Mouse (Mus musculus): ENCODE results near the gene Enah.

The Enah gene

DNA sequence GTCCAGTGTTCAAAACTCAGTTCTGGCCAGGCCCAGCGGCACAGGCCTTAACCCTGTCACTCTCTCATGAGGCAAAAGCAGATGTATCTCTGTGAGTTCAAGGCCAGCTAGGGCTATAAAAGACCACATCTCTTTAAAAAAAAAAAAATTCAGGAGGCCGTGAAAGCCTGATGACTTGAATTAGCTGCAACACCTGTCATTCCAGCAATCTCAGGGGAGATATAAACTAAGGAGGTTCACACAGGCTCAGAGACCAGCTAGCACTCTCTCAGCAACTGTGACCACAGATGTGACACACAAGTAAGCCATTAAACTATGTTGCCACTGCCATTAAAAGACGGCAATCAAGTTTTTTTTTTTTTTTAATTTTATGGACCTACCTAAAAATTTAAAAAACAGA, 56.0 kb downstream of the Enah start:
- in situ Hi-C loops (cut with MboI, MseI), result no loop called here

DNA sequence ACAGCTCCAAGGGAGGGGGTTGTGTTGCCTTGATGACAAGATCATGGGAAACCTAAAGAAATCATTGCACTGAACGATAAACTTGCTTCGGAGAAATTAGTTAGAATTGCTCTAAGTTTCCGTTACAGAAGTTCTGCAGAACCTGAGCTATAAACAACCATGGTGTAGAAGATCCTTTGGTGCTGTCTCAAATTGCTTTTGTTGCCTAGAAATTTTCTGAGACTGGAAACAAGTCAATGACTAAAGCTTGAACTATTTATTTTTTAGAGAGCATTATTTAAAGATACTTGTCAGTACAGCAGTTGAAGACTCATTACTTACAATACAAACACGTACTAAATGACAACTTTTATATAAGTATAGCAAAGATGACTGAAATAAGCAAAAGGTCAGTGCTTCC, 56.4 kb downstream of the Enah start:
- in situ Hi-C loops (cut with MboI, MseI), result no loop called here

DNA sequence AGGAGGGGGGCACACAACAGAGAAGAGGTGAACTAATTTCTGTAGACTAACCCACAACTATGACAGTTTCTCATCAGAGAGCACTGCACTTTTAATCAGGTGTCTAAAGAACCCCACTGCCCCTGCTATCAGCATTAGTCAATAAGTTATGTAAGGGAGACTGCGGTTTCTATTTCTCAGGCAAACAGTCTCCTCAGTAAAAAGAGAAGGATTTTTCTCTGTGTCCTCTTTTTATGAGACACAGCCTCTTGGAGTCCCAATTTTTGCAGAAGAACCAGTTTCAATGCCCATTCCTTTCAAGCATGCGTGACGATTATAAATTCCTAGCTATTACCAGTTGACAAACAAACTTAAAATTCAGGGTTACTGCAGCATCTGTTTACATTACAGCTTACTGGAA, 59.4 kb downstream of the Enah start:
- in situ Hi-C loops (cut with MboI, MseI), result no loop called here

DNA sequence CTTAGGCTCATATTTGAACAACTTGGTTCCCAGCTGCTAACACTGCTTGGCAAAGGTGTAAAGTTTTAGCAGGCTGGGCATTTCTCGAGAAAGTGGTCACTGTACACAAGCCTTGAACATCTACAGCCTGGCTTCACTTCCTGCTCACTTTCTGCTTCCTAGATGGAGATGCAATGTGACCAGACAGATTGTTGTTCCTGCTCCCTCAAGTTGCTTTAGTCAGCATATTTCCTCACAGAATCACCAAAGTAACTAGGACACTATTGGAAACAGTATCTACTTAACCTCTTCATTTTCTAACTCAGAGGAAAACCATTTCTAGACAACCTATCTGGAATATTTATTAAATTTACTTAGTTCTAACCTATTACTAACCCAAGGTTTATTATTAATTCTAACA, 61.4 kb downstream of the Enah start:
- in situ Hi-C loops (cut with MboI, MseI), result no loop called here

DNA sequence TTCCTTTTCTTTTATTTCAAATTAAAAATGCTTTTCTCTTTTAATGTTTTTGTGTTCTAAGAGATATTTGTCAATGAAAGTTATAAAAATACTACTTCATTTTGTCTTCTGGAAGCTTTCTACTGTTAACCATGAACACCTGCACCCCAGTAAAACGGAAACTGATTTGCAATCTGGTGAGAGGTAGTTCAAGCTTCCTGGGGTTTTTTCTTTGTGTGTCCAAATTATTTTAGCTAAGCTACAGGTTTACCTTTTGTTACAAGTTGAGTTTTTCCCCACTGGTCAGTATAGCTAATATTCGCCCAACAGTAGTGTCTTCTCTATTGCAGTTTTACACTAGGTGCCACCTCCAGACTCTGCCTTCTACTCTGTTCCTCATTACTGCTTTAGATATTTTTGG, 62.1 kb downstream of the Enah start:
- in situ Hi-C loops (cut with MboI, MseI), result no loop called here

DNA sequence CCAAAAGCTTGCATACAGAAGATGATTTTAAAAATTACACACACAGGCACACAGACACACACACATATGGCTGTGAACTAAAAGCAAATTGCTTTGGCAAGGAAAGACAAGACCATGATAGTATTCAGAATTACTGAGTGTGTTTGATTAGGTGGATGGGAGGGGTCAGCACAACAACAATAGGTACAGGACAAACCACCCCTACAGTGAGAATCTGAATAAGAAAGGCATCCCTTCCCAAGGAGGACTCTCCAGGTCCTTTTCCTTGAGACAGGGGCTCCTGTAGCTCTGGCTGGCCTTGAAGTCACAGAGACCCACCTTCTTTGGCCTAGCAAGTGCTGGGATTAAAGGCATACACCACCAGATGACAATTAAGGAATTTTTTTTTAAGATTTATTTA, 66.2 kb downstream of the Enah start:
- in situ Hi-C loops (cut with MboI, MseI), result no loop called here

DNA sequence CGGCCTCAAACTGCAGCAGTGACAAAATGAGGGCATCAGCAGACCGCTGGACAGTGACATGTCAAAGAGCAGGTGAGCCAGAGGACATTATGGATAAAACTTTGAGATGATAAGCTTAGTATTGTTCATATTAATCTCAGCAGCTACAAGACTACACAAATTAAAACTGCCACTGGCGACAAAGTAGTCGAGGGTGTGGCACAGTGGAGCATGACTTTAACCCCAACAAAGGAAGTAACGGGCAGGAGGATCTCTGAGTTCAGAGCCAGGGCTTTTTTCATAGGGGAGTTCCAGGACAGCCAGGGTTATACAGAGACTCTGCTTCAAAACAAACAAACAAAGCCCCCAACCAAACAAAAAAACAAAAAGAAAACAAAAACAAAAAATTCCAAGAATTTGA, 68.5 kb downstream of the Enah start:
- in situ Hi-C loops (cut with MboI, MseI), result no loop called here

DNA sequence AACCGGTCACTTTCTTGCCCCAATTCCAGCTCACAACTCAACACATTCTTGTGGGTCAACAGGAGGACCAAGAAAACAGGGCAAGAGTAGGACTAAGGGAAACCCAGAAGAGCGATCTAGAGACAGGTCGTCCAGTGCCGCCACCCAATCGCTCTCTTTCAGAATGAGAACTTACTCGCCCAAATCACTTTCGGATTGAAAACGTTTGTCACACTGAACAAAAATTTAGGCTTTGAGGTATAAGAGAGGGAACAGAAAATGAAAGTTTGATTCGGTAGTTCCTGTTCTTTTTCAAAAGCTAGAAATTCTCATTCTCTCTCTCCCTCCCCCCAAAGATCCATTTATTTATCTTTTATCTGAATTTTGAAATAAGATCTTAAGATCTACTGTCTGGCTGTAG, 69.1 kb downstream of the Enah start:
- in situ Hi-C loops (cut with MboI, MseI), result no loop called here

DNA sequence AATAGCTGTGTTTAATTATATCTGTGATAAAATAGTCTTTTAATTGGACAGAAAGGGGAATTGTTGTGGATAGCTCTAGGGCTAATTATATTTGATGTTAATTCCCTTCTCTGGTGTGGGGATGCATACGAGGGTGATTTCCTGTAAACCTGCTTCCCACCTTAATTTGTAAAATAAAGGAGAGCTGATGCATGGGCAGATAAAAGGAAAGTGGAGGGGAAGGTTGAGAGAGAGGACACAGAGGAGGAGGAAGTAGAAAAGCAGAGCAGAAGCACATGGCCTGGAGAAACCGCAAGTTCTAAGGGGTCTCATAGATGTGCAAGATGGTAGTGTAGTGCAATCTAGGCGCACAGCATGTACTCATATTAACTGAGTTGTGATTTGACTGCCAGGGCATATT, 71.6 kb downstream of the Enah start:
- in situ Hi-C loops (cut with MboI, MseI), result loop anchor here in 1 of 2 experiments (10.0 kb wide), 1 partner anchor 1883 kb away; no protein-coding TSS in a partner anchor

DNA sequence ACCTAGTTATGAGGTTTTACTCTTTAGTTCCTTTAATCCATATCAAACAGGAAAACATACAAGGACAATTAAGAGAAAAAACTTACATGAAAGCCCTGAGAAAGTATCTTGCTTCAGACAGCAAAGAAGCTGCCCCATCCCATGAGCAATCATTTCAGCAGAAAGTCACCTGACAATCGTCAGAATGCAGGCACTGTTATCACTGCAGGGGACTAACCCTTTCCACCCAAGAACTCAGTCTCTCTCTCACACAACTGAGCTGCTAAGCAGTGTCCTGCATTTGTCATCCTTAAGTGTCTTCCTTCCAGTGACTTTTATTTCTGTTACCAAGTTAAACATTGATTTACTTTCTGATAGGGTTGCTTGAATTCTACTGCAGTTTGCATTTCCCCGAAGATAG, 82.7 kb downstream of the Enah start:
- in situ Hi-C loops (cut with MboI, MseI), result no loop called here

DNA sequence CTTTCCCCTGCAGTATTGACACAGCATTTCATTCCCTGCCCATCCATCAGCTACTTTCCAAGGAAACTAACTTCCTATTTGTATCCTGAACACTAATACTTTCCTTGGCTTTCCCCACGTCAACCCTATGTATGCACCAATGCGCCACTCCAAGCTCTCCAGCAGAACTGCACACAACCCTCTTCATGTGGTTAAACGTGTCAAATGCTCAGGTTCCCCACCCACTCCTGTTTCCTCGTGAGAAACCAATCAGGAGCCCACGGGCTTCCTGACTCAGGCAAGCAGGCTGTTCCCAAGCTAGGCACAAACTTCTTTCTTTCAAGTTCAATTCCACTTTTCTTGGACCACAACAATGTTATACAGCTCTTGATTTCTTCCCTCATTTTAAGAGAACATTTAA, 91.4 kb downstream of the Enah start:
- in situ Hi-C loops (cut with MboI, MseI), result no loop called here

DNA sequence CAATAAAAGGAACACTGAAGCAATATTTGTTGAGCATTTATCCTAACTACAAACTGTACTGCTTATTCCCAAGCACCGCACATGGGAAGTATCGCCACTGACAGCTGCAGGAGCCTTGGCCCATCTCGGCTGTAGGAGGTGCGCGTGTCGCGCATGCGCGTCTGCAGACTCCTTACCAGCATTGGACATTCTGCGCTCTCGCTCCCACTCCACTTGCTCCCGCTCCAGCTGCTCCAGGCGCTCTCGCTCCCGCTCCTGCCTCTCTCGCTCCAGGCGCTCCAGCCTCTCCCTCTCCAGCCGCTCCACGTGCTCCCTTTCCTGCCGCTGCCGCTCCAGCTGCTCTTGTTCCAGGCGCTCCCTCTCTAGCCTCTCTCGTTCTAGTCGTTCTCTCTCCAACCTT, 96.4 kb downstream of the Enah start:
- in situ Hi-C loops (cut with MboI, MseI), result no loop called here

DNA sequence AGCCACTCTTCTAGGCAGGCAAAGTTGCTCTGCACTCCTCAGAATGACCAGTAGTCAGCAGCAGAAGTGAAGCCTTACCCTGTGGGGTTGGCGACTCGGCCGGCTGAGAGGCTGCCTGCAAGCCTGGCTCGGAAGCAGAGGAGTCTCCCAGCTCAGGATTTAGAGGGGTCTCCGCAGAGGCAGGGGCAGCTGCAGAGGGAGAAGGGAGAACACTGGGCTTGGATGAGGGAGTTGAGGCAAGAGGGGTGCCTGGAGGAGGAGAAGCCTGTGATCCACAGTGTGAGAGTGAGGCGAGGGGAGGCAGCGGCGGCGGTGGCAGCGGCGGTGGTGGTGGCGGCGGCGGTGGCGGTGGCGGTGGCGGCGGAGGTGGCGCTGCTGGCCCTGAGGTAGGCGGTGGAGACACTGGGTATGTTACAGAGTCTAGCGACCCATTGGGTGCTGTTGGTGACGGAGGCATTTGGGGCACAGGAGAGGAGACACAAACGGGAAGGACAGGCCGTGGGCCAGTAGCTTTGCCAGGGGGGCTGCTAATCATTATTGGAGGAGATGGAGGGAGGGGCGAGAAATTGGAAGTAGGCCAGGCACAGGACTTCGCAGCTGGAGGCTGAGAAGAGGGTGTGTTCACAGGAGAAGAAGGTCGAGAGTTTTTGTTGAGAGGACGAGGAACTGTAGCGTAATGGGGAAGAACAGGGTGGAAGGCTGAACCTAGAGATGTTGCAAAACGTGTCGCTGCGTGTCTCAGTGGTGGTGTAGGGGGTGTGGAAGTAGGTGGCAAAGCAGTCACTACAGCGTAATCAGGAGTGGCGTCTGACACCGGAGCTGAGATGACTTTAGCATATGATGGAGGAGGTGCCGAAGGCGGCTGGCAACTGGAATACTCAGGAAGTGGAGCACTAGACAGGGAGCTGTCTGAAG, 98.0 kb downstream of the Enah start:
- in situ Hi-C loops (cut with MboI, MseI), result no loop called here

DNA sequence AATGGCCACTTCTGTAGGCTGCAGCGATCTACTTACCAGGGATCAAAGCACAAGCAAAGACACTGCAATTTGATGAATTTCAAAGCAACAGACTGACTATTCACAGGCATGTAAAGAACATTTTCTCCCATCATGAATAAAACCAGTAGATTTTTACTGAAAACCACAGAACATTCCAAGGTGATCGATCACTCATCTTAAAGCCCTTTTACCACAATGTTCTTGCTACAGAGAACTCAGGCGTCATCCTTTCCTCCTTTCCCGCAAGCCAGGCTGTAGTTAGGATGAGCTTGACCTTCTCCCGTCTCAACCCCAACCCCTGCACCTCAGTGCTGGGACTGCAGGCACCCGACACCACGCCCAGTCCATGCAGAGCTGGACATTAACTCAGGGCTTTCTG, 107.9 kb downstream of the Enah start:
- in situ Hi-C loops (cut with MboI, MseI), result no loop called here

DNA sequence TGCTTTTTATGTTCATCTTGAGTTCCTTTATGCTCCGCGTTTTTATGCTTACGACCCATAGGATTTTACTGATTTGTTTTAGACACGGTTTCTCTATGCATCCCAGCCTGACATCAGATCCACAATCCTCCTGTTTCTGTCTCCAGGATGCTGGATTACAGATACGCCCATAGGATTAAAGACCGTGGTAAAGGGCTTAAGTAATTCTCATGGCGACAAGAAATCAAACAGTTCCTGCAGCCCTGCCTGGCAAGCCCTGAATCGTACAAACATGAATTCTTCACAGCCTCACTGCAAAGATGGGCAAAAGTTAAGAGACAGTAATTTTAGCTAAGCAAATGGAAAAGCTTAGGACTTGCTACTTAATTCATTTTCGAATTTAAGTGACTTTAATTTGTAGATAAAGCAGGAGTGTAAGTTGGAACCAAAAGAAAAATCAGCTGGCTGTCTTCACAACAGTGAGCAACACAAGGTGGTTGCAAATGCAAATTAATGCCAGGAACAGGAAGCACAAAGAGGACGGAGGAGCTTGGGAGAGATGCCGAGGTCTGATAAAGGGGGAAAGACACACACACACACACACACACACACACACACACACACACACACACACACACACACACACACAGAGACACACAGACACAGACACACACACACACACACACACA, 118.0 kb downstream of the Enah start:
- in situ Hi-C loops (cut with MboI, MseI), result no loop called here

DNA sequence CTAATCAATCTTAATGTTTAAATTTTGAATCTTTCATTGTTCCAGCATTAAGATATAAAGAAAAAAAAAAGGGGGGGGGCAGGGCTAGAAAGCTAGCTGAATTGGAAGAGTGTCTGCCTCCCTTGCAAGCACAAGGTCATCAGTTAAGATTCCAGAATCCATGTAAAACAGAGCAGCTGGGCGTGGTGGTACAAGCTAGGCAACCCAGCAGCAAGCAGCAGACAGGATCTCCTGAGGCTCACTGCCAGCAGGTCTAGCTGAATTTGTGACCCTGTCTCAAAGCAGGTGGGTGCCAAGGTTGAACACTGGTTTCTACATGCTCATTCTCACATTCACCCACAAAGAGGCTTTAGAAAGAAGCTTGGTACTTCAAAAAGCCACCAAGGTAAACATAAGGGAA, 118.9 kb downstream of the Enah start:
- in situ Hi-C loops (cut with MboI, MseI), result no loop called here

DNA sequence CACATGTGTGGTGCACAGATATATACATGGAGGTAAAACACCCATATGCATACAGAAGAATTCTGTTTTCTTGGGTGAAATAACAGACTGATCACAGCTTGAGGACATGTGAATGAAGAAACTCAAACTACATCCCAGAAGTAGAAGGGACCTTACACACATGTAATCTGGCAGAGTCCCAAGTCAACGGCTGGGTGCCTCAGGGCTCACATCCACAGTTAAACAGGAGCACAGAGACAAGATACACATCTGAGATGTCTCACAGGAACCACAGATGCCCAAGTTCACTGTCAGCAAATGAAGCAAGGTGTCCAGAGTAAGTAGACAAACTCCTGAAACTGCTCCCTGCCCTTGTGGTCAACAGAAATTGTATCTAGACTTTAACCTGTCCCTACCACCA, 120.8 kb downstream of the Enah start:
- in situ Hi-C loops (cut with MboI, MseI), result no loop called here

DNA sequence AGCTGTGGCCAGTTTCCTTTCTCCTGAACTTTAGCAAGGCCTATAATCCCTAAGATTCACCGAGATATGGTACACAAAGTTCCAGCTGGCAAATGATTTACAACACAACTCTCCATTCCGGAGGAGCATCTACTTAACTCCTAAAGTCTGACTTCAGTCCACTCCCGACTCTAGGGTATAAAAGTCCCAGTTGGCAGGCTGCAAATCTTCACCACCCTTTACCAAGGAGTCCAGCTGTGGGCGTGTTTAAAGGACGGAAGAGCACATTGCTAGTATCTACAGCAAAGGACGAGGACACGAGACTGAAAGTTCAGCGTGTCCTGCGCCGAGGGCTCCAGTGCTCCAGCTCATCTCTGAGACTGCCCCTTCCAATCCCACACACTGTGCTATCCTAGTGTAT, 122.8 kb downstream of the Enah start:
- in situ Hi-C loops (cut with MboI, MseI), result no loop called here

DNA sequence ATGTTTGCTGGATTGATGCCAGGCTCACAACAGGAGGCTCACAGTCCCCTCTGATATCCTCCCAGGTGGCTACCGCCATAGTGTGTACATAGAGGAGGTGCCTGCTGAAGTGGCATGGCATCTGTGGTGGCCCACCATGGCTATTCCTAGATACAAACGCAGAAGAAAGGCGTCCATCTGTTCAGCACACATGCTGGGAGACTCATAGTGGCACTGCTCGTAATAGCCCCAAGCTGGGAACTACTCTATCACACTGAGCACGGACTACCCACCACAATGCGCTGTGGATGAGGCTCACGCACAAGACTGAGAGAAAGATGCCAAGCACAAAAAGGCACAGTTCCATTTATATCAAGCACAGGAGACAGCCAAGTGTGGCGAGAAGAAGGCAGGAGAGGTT, 126.1 kb downstream of the Enah start:
- in situ Hi-C loops (cut with MboI, MseI), result no loop called here

DNA sequence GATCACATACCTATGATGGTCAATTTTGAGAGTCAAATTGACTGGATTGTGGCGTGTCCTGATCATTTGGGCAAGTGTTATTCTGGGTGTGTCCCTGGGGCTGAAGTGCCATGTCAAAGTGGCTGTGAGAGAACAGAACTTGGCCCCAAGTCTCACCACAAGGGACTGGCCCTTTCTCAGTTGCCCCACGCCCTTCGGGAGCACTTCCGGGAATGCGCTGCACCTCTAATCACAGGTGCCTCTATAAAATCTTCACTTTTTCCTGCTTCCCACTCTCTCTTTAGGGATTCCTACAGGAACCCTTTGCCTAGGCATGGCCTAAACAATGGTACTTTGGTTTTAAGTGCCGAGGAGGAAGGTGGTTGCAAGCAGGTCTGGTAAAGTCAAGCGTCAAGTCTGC, 130.1 kb downstream of the Enah start:
- in situ Hi-C loops (cut with MboI, MseI), result loop anchor here (5.0 to 10.0 kb wide), 3 partner anchors 228 to 655 kb away; no protein-coding TSS in a partner anchor

DNA sequence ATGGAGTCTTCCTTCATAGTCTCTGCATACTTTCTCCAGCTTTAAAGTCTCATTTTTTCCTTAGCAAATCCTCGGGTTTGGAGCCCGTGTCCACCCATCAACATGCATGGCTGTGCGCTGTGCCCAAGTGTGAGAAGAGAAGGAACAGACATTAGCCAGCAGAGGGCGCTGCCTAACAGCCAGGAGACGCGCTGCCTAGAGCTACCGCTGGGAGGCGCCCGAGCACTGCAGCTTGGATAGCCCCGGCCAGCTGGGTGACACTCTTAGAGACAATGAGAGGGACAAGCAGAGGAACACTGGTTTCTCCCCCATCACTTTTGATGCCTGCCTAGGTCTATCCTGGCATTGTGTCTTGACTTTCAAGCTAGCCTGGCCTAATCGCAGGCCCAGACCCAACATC, 131.0 kb downstream of the Enah start:
- in situ Hi-C loops (cut with MboI, MseI), result loop anchor here (5.0 to 10.0 kb wide), 3 partner anchors 228 to 656 kb away; no protein-coding TSS in a partner anchor

DNA sequence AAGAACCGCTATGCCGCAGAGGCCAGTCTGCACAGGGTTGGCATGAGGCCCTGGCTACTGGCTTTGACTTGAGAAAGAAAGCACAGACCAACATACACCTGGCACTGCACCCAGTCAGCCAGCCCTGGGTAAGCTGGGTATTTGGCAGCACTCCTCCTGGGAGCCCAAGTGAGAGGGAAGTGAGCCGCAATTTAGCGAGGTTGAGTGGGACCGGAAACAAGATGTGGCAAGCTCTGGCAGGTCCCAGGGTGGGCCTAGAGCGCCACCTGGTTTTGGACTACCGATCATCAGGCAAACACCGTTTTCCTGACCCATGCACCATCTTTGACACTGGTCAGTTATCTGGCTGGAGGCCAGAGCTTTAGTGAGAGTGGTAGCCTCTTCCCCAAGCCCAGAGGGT, 138.3 kb downstream of the Enah start:
- in situ Hi-C loops (cut with MboI, MseI), result loop anchor here (5.0 to 10.0 kb wide), 4 partner anchors 39 to 663 kb away; partner anchors contain the start of gene Lbr (in 1 of the 2)
